Mouse (Mus musculus): ENCODE measurements around the gene Gpr34.

Gene Gpr34

GRCm38 (mm10) chrX:13631599-13632283, at the start of gene Gpr34:
Gpr34 (plus strand) TSS chrX:13632089.
- no peak for DNase-seq

- DNase-seq, result no peak
Observed at GRCm38 (mm10) chrX:13599373-13599772, 32.5 kb upstream of the Gpr34 start.

GRCm38 (mm10) chrX:13599966-13600365, 31.9 kb upstream of the Gpr34 start:
- DNase-seq, result no peak

- DNase-seq, result no peak
Observed at GRCm38 (mm10) chrX:13606741-13607140, 25.1 kb upstream of the Gpr34 start.

GRCm38 (mm10) chrX:13607752-13608151, 24.1 kb upstream of the Gpr34 start:
- no peak for DNase-seq

GRCm38 (mm10) chrX:13611114-13611513, 20.8 kb upstream of the Gpr34 start:
- DNase-seq, result no peak

GRCm38 (mm10) chrX:13612115-13612514, 19.8 kb upstream of the Gpr34 start:
- DNase-seq, result no peak

GRCm38 (mm10) chrX:13616726-13617125, 15.2 kb upstream of the Gpr34 start:
- no peak for DNase-seq

- no peak for DNase-seq
Observed at GRCm38 (mm10) chrX:13617294-13617693, 14.6 kb upstream of the Gpr34 start.

GRCm38 (mm10) chrX:13618476-13618875, 13.4 kb upstream of the Gpr34 start:
- no peak for DNase-seq

- no peak for DNase-seq
Observed at GRCm38 (mm10) chrX:13621473-13621872, 10.4 kb upstream of the Gpr34 start.

GRCm38 (mm10) chrX:13622654-13623053, 9.2 kb upstream of the Gpr34 start:
- no peak for DNase-seq

GRCm38 (mm10) chrX:13636398-13636797, 4.5 kb downstream of the Gpr34 start:
- no peak for DNase-seq

- DNase-seq, result no peak
Observed at GRCm38 (mm10) chrX:13638894-13639293, 7.0 kb downstream of the Gpr34 start.

GRCm38 (mm10) chrX:13651889-13652288, 20.0 kb downstream of the Gpr34 start:
- DNase-seq, result no peak

GRCm38 (mm10) chrX:13652291-13652690, 20.4 kb downstream of the Gpr34 start:
- DNase-seq, result no peak

GRCm38 (mm10) chrX:13655005-13655421, 23.1 kb downstream of the Gpr34 start:
- peak; percentile 29 for DNase-seq

GRCm38 (mm10) chrX:13655906-13656305, 24.0 kb downstream of the Gpr34 start:
- no peak for DNase-seq

GRCm38 (mm10) chrX:13656721-13657120, 24.8 kb downstream of the Gpr34 start:
- DNase-seq, result no peak

- DNase-seq, result no peak
Observed at GRCm38 (mm10) chrX:13658616-13659140, 26.8 kb downstream of the Gpr34 start.

- DNase-seq, result no peak
Observed at GRCm38 (mm10) chrX:13659201-13659890, 27.5 kb downstream of the Gpr34 start.

- DNase-seq, result no peak
Observed at GRCm38 (mm10) chrX:13661063-13661462, 29.2 kb downstream of the Gpr34 start, which contains the start of gene Gpr82. Gpr82 (plus strand) TSS chrX:13661363.

- DNase-seq, result no peak
Observed at GRCm38 (mm10) chrX:13668867-13669266, 37.0 kb downstream of the Gpr34 start.

GRCm38 (mm10) chrX:13670342-13670741, 38.5 kb downstream of the Gpr34 start:
- no peak for DNase-seq

All from right cerebral cortex, postnatal 25 days (tissue).